Comparison of ENCODE assay signal across 12 mouse cellular contexts in the genomic region with DNA sequence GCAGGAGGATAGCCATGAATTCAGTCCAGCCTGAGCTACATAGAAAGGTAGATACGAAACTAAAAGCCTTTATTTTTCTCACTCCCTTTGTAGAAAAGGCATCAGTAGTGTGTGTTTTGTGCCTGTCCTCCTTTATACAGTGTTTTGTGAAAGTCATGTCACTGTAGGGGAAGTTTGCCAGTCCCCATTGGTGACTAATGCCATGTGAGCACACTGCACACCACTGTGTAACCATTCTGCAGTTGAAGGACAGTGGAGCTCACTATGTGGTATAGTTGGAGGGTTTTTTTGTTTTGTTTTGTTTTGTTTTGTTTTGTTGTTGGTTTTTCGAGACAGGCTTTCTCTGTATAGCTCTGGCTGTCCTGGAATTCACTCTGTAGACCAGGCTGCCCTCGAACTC.
"Had no signal": no experiment of that assay in that cellular context is flagged by ENCODE, and none has a peak within 500 bp of the region (broad histone marks: within the 10 kb centered on the region; RNA-seq: fewer than 3 reads in every experiment).

No protein-coding gene starts in this region.

- DNase-seq: left cerebral cortex, postnatal 4 days; liver; liver, embryonic 13.5 days; liver, postnatal 0 days; lung, adult 18-20 months; lung, adult 2 months; lung, embryonic 14.5 days; lung, postnatal 10 days; lung, postnatal 14 days; lung, postnatal 36 days; lung, postnatal 4 days; midbrain, embryonic 14.5 days had no signal
